Mouse (Mus musculus) left cerebral cortex, postnatal 10 days (tissue): ENCODE results near the gene Olfr311. TPM values are rescaled to one million over a fixed set of nuclear protein-coding genes. Genes with fewer than 3 reads are reported as not detected.
"Not testable (repeated sequence)": the region's sequence is repeated elsewhere in the genome, so short reads cannot be mapped to it uniquely, and the experiment has no call there.

Experiments used
- DNase-seq, 2 experiments: peaks; one replicate each; pipeline ENCODE4 v3.0.0; 2021 to 2022; ENCODE audit warnings: low spot score in 2 of 2, mixed read lengths in 1 of 2; ENCODE audit errors: extremely low spot score in 1 of 2
- intact Hi-C: fragments of 180-260 bp; cut with DNase I; formaldehyde crosslinking; loops from one replicate; pipeline ENCODE4 v1.15.1; 2025
- total RNA-seq, 2 experiments: library from RNA; stranded (reverse); gene quantifications; 2 replicates each; pipeline ENCODE4 v1.2.3; 2021

Gene Olfr311
- not detected for total RNA-seq

- intact Hi-C loops, DNase-seq: not testable (repeated sequence)
These were observed at the start of gene Olfr311 for GRCm38 (mm10) chr11:58838951-58839350. TSS of gene Olfr311 (plus strand) at chr11:58839251.

GRCm38 (mm10) chr11:58789532-58789931, 49.5 kb upstream of the Olfr311 start:
- intact Hi-C loops: no loop called here

GRCm38 (mm10) chr11:58790053-58790452, 49.0 kb upstream of the Olfr311 start:
- intact Hi-C loops: no loop called here
- DNase-seq: no peak

More at GRCm38 (mm10) chr11:58789532-58789931, 49.5 kb upstream of the Olfr311 start:
- DNase-seq: no peak

GRCm38 (mm10) chr11:58790646-58791045, 48.4 kb upstream of the Olfr311 start:
- intact Hi-C loops: no loop called here
- DNase-seq: no peak

- intact Hi-C loops: no loop called here
- no peak for DNase-seq
These were observed 43.2 kb upstream of the Olfr311 start for GRCm38 (mm10) chr11:58795856-58796255.

GRCm38 (mm10) chr11:58796850-58797249, 42.2 kb upstream of the Olfr311 start:
- DNase-seq: peak; percentile 54 to 57
- intact Hi-C loops: no loop called here

GRCm38 (mm10) chr11:58799747-58800146, 39.3 kb upstream of the Olfr311 start:
- no peak for DNase-seq
- intact Hi-C loops: no loop called here

GRCm38 (mm10) chr11:58801558-58802228, 37.4 kb upstream of the Olfr311 start, which contains the start of gene Fam183b:
TSS of gene Fam183b (minus strand) at chr11:58801960.
- DNase-seq: peak; percentile 34 to 37
- intact Hi-C loops: no loop called here

- no peak for DNase-seq
- intact Hi-C loops: no loop called here
These were observed 35.2 kb upstream of the Olfr311 start for GRCm38 (mm10) chr11:58803871-58804270.

- DNase-seq: no peak
- intact Hi-C loops: no loop called here
These were observed 34.7 kb upstream of the Olfr311 start for GRCm38 (mm10) chr11:58804393-58804792.

- intact Hi-C loops: no loop called here
- no peak for DNase-seq
These were observed 27.1 kb upstream of the Olfr311 start for GRCm38 (mm10) chr11:58812001-58812400.

- DNase-seq, intact Hi-C loops: not testable (repeated sequence)
These were observed 24.4 kb upstream of the Olfr311 start, which contains the start of gene Olfr313 for GRCm38 (mm10) chr11:58814700-58815099. TSS of gene Olfr313 (plus strand) at chr11:58815000.

- no peak for DNase-seq
- intact Hi-C loops: no loop called here
These were observed 23.4 kb upstream of the Olfr311 start for GRCm38 (mm10) chr11:58815676-58816075.

GRCm38 (mm10) chr11:58828937-58829336, 10.1 kb upstream of the Olfr311 start, which contains the start of gene Olfr312:
TSS of gene Olfr312 (plus strand) at chr11:58829237.
- intact Hi-C loops, DNase-seq: not testable (repeated sequence)

GRCm38 (mm10) chr11:58829764-58830163, 9.3 kb upstream of the Olfr311 start:
- DNase-seq: no peak
- intact Hi-C loops: no loop called here

- intact Hi-C loops, DNase-seq: not testable (repeated sequence)
These were observed 6.5 kb upstream of the Olfr311 start for GRCm38 (mm10) chr11:58832541-58832940.

GRCm38 (mm10) chr11:58846919-58847461, 7.9 kb downstream of the Olfr311 start, which contains the start of gene Gm12258:
TSS of gene Gm12258 (plus strand) at chr11:58847158.
- DNase-seq: peak; percentile 89 to 99
- intact Hi-C loops: no loop called here

GRCm38 (mm10) chr11:58847636-58848035, 8.6 kb downstream of the Olfr311 start:
- intact Hi-C loops: no loop called here
- DNase-seq: no peak

- no peak for DNase-seq
- intact Hi-C loops: no loop called here
These were observed 10.7 kb downstream of the Olfr311 start for GRCm38 (mm10) chr11:58849731-58850130.

GRCm38 (mm10) chr11:58860744-58861143, 21.7 kb downstream of the Olfr311 start:
- intact Hi-C loops: no loop called here
- no peak for DNase-seq
